Mouse (Mus musculus) lung, embryonic 14.5 days (tissue): ENCODE measurements around the gene Abl1. TPM values are rescaled to one million over a fixed set of nuclear protein-coding genes. Genes with fewer than 3 reads are reported as not detected.

Experiments
- ATAC-seq: fragments of 200-750 bp; cut with Nextera tagmentation; 2 replicates; pipeline ENCODE4 v1.8.0; 2017; ENCODE audit warnings: mild to moderate bottlenecking, moderate TSS enrichment, moderate library complexity; ENCODE audit not compliant: insufficient read depth
- DNase-seq: peaks from one replicate; pipeline ENCODE4 v3.0.0-alpha.2; 2015
- H3K27ac ChIP-seq: fragments of 300-500 bp; sonication (generic); 2 replicates; pipeline ENCODE4 v1.5.1; 2014; ENCODE audit warnings: low read depth, mild to moderate bottlenecking, moderate library complexity
- H3K27me3 ChIP-seq: fragments of 300-500 bp; sonication (generic); 2 replicates; pipeline ENCODE4 v1.6.1; 2014; ENCODE audit warnings: low read length, control low read depth; ENCODE audit not compliant: insufficient read depth
- H3K36me3 ChIP-seq: fragments of 300-500 bp; sonication (generic); 2 replicates; pipeline ENCODE4 v1.6.1; 2014; ENCODE audit warnings: control low read depth; ENCODE audit not compliant: insufficient read depth
- H3K4me1 ChIP-seq: fragments of 300-500 bp; sonication (generic); 2 replicates; pipeline ENCODE4 v1.6.1; 2014; ENCODE audit warnings: antibody characterized with exemption, control low read depth; ENCODE audit not compliant: insufficient read depth
- H3K4me2 ChIP-seq: fragments of 300-500 bp; sonication (generic); 2 replicates; pipeline ENCODE4 v1.6.1; 2014; ENCODE audit warnings: mild to moderate bottlenecking
- H3K4me3 ChIP-seq: fragments of 300-500 bp; sonication (generic); 2 replicates; pipeline ENCODE4 v1.5.1; 2014; ENCODE audit warnings: low read depth, low read length
- H3K9ac ChIP-seq: fragments of 300-500 bp; sonication (generic); 2 replicates; pipeline ENCODE4 v1.6.1; 2014
- H3K9me3 ChIP-seq: fragments of 300-500 bp; sonication (generic); 2 replicates; pipeline ENCODE4 v1.6.1; 2016; ENCODE audit warnings: low read depth, low read length, control low read depth
- CTCF ChIP-seq: IDR thresholded peaks from 2 replicates; pipeline ENCODE4 v1.5.1; 2016; ENCODE audit warnings: antibody characterized with exemption, low read depth
- WGBS: fragments of 180-500 bp; shearing (Covaris S2); extraction: QIAGEN DNeasy Blood & Tissue Kit; methylation state at CpG from one replicate; pipeline ENCODE4 v1.1.7; 2014; 5-methylcytosine and 5-hydroxymethylcytosine counted together
- polyA plus RNA-seq: library from polyadenylated mRNA; unstranded; fragments of >200 nt; fragmentation: Nextera tagmentation; extraction: Ambion mirVana; gene quantifications from 2 replicates; pipeline ENCODE4 v1.2.1, GENCODE M21; 2014

Abl1 gene
- polyA plus RNA-seq, 1 experiment from 2014 or later = 54.4 TPM

GRCm38 (mm10) chr2:31796943-31797342, 108.8 kb downstream of the Abl1 start:
- DNase-seq (no peak), ATAC-seq (no peak)
- TF ChIP-seq CTCF = no peak
- Histone ChIP-seq H3K4me2 (no peak overlapping the region), H3K9me3 (no peaks in the 10 kb centered on the region), H3K27me3 (no peaks in the 10 kb centered on the region), H3K36me3 (peaks cover 98% of the 10 kb centered on the region), H3K27ac (no peak overlapping the region), H3K9ac (no peak overlapping the region), H3K4me1 (no peaks in the 10 kb centered on the region), H3K4me3 (no peak overlapping the region)
- WGBS = 79% methylated on average over 3 of the region's 3 CpGs

GRCm38 (mm10) chr2:31801416-31801815, 113.2 kb downstream of the Abl1 start:
- DNase-seq (no peak), ATAC-seq (no peak)
- Histone ChIP-seq H3K9ac (no peak overlapping the region), H3K27ac (no peak overlapping the region), H3K4me3 (no peak overlapping the region), H3K4me1 (no peaks in the 10 kb centered on the region), H3K27me3 (no peaks in the 10 kb centered on the region), H3K9me3 (no peaks in the 10 kb centered on the region), H3K4me2 (no peak overlapping the region), H3K36me3 (peaks cover 83% of the 10 kb centered on the region)
- no peak for TF ChIP-seq CTCF
- 82% methylated on average over 9 of the region's 9 CpGs for WGBS

- DNase-seq = no peak
- Histone ChIP-seq H3K27me3 (no peaks in the 10 kb centered on the region), H3K9me3 (no peaks in the 10 kb centered on the region), H3K4me1 (no peaks in the 10 kb centered on the region), H3K4me2 (no peak overlapping the region), H3K4me3 (no peak overlapping the region), H3K36me3 (peaks cover 73% of the 10 kb centered on the region), H3K27ac (no peak overlapping the region), H3K9ac (no peak overlapping the region)
- ATAC-seq = no peak
- WGBS = 84% methylated on average over 8 of the region's 8 CpGs
- TF ChIP-seq CTCF = no peak
Measured at GRCm38 (mm10) chr2:31802811-31803210, 114.6 kb downstream of the Abl1 start.

- ATAC-seq = no peak
- H3K27me3 ChIP-seq = no peaks in the 10 kb centered on the region
- TF ChIP-seq CTCF = no peak
- H3K9ac ChIP-seq = no peak overlapping the region
- H3K4me1 ChIP-seq = no peaks in the 10 kb centered on the region
- H3K27ac ChIP-seq = no peak overlapping the region
- H3K9me3 ChIP-seq = no peaks in the 10 kb centered on the region
- no peak overlapping the region for H3K4me2 ChIP-seq
- DNase-seq = peak; percentile 29
- no peak overlapping the region for H3K4me3 ChIP-seq
- peaks cover 67% of the 10 kb centered on the region for H3K36me3 ChIP-seq
- 61% methylated on average over 14 of the region's 14 CpGs for WGBS
Measured at GRCm38 (mm10) chr2:31803480-31803879, 115.3 kb downstream of the Abl1 start.

- H3K27ac ChIP-seq = no peak overlapping the region
- no peaks in the 10 kb centered on the region for H3K9me3 ChIP-seq
- no peak overlapping the region for H3K9ac ChIP-seq
- H3K27me3 ChIP-seq = no peaks in the 10 kb centered on the region
- no peak overlapping the region for H3K4me2 ChIP-seq
- no peak for ATAC-seq
- H3K4me3 ChIP-seq = no peak overlapping the region
- 41% methylated on average over 9 of the region's 9 CpGs for WGBS
- H3K36me3 ChIP-seq = peaks cover 33% of the 10 kb centered on the region
- TF ChIP-seq CTCF = no peak
- no peaks in the 10 kb centered on the region for H3K4me1 ChIP-seq
- DNase-seq = no peak
Measured at GRCm38 (mm10) chr2:31806639-31807382, 118.6 kb downstream of the Abl1 start.

GRCm38 (mm10) chr2:31808410-31809357, 120.5 kb downstream of the Abl1 start:
- Histone ChIP-seq H3K36me3 (peaks cover 15% of the 10 kb centered on the region), H3K4me3 (no peak overlapping the region), H3K27ac (no peak overlapping the region), H3K4me1 (no peaks in the 10 kb centered on the region), H3K9ac (no peak overlapping the region), H3K4me2 (no peak overlapping the region), H3K9me3 (no peaks in the 10 kb centered on the region), H3K27me3 (no peaks in the 10 kb centered on the region)
- peak; percentile 49 for TF ChIP-seq CTCF
- ATAC-seq = peak; percentile 14; the same call in 1 of the 2 replicates
- 45% methylated on average over 28 of the region's 28 CpGs for WGBS
- no peak for DNase-seq

- H3K9me3 ChIP-seq = no peaks in the 10 kb centered on the region
- no peak overlapping the region for H3K9ac ChIP-seq
- no peak for DNase-seq
- WGBS = 47% methylated on average over 2 of the region's 2 CpGs
- peaks cover 8% of the 10 kb centered on the region for H3K36me3 ChIP-seq
- H3K27ac ChIP-seq = no peak overlapping the region
- no peaks in the 10 kb centered on the region for H3K27me3 ChIP-seq
- ATAC-seq = no peak
- no peak overlapping the region for H3K4me3 ChIP-seq
- no peaks in the 10 kb centered on the region for H3K4me1 ChIP-seq
- H3K4me2 ChIP-seq = no peak overlapping the region
- no peak for TF ChIP-seq CTCF
Measured at GRCm38 (mm10) chr2:31809358-31809740, 121.2 kb downstream of the Abl1 start.
